Mouse (Mus musculus) liver, adult 2 months (tissue): Measurements from ENCODE around the gene Tas1r1.

ENCODE experiments used
- CTCF ChIP-seq: fragments of 200-500 bp; IDR thresholded peaks from 2 replicates; pipeline ENCODE4 v1.5.1; 2011; ENCODE audit warnings: low read depth, low read length, control low read depth
- POLR2A ChIP-seq: fragments of 200-500 bp; IDR thresholded peaks from 2 replicates; pipeline ENCODE4 v1.6.1; 2011; ENCODE audit warnings: low read length, control low read depth; ENCODE audit not compliant: insufficient read depth; ENCODE audit errors: extremely low read depth

- no peak for TF ChIP-seq CTCF
- no peak for TF ChIP-seq POLR2A
Observed at GRCm38 (mm10) chr4:151983043-151983442, 55.3 kb downstream of the Tas1r1 start.
